Mouse (Mus musculus) intestine, embryonic 14.5 days (tissue): Measurements from ENCODE around the gene Olfr872. TPM values are rescaled to one million over a fixed set of nuclear protein-coding genes. Genes with fewer than 3 reads are reported as not detected.

ENCODE experiments used
- ATAC-seq: fragments of 200-750 bp; cut with Nextera tagmentation; replicated peaks from 2 replicates; pipeline ENCODE4 v1.8.0; 2017; ENCODE audit warnings: low read depth, moderate number of reproducible peaks, moderate TSS enrichment, moderate library complexity; ENCODE audit not compliant: low FRiP score, low TSS enrichment
- DNase-seq: peaks from one replicate; pipeline ENCODE4 v3.0.0-alpha.2; 2018; ENCODE audit warnings: low spot score
- H3K27ac ChIP-seq: fragments of 300-500 bp; sonication (generic); 2 replicates; pipeline ENCODE4 v1.5.1; 2014; ENCODE audit warnings: low read depth, mild to moderate bottlenecking, control low read depth
- H3K27me3 ChIP-seq: fragments of 300-500 bp; sonication (generic); replicated peaks from 2 replicates; pipeline ENCODE4 v1.6.1; 2014; ENCODE audit warnings: low read length, control low read depth; ENCODE audit not compliant: control insufficient read depth, insufficient read depth
- H3K36me3 ChIP-seq: fragments of 300-500 bp; sonication (generic); 2 replicates; pipeline ENCODE4 v1.6.1; 2014; ENCODE audit warnings: low read length, control low read depth; ENCODE audit not compliant: control insufficient read depth, insufficient read depth
- H3K4me1 ChIP-seq: fragments of 300-500 bp; sonication (generic); replicated peaks from 2 replicates; pipeline ENCODE4 v1.6.1; 2014; ENCODE audit warnings: low read length, control low read depth, mixed read lengths; ENCODE audit not compliant: control insufficient read depth, insufficient read depth
- H3K4me2 ChIP-seq: fragments of 300-500 bp; sonication (generic); 2 replicates; pipeline ENCODE4 v1.6.1; 2014; ENCODE audit warnings: low read length
- H3K4me3 ChIP-seq: fragments of 300-500 bp; sonication (generic); 2 replicates; pipeline ENCODE4 v1.5.1; 2014; ENCODE audit warnings: low read depth, low read length, control low read depth, mixed read lengths
- H3K9ac ChIP-seq: fragments of 300-500 bp; sonication (generic); 2 replicates; pipeline ENCODE4 v1.6.1; 2014; ENCODE audit warnings: mild to moderate bottlenecking, low read length
- H3K9me3 ChIP-seq: fragments of 300-500 bp; sonication (generic); 2 replicates; pipeline ENCODE4 v1.6.1; 2016; ENCODE audit warnings: low read length, control low read depth; ENCODE audit not compliant: control insufficient read depth
- WGBS: fragments of 180-500 bp; shearing (Covaris S2); extraction: QIAGEN DNeasy Blood & Tissue Kit; methylation state at CpG from one replicate; pipeline ENCODE4 v1.1.7; 2014; 5-methylcytosine and 5-hydroxymethylcytosine counted together
- polyA plus RNA-seq: library from polyadenylated mRNA; unstranded; fragments of >200 nt; fragmentation: Nextera tagmentation; extraction: Ambion mirVana; gene quantifications from 2 replicates; pipeline ENCODE4 v1.2.1, GENCODE M21; 2014

The Olfr872 gene
- polyA plus RNA-seq, 1 experiment from 2014 or later = not detected

- DNase-seq = no peak
- Histone ChIP-seq H3K4me2 (no peak within 1 kb of the TSS), H3K9me3 (no peaks in the 10 kb centered on the region), H3K4me1 (no peaks in the 10 kb centered on the region), H3K27ac (no peak within 1 kb of the TSS), H3K4me3 (no peak within 1 kb of the TSS), H3K9ac (no peak within 1 kb of the TSS), H3K36me3 (no peaks in the 10 kb centered on the region), H3K27me3 (no peaks in the 10 kb centered on the region)
- no peak for ATAC-seq
- WGBS = 73% methylated on average over 1 of the region's 1 CpGs
Measured at GRCm38 (mm10) chr9:20298232-20298631, 61.3 kb downstream of the Olfr872 start, which contains the start of gene Olfr873. Gene Olfr873 (plus strand): TSS chr9:20298532.

Other genes with a start within 250 kb of the Olfr872 start
- not detected in 2 replicates for gene Olfr866, start 209.1 kb upstream of the Olfr872 start, polyA plus RNA-seq
- gene Olfr867, start 179.6 kb upstream of the Olfr872 start, polyA plus RNA-seq = not detected in 2 replicates
- not detected in 2 replicates for gene Olfr868, start 138.5 kb upstream of the Olfr872 start, polyA plus RNA-seq
- gene Olfr869, start 108.1 kb upstream of the Olfr872 start, polyA plus RNA-seq = not detected in 2 replicates
- not detected in 2 replicates for gene Olfr870, start 63.1 kb upstream of the Olfr872 start, polyA plus RNA-seq
- gene Olfr871, start 24.9 kb upstream of the Olfr872 start, polyA plus RNA-seq = not detected in 2 replicates
- not detected in 2 replicates for gene Olfr39, start 45.2 kb downstream of the Olfr872 start, polyA plus RNA-seq
- gene Olfr873, start 61.4 kb downstream of the Olfr872 start, polyA plus RNA-seq = not detected in 2 replicates
- 0.08 and 0.11 TPM in 2 replicates for gene Olfr18, start 99.0 kb downstream of the Olfr872 start, polyA plus RNA-seq
- gene Zfp560, start 148.1 kb downstream of the Olfr872 start, polyA plus RNA-seq = 35.1 and 37.5 TPM in 2 replicates
- 24.5 and 24.7 TPM in 2 replicates for gene Zfp26, start 223.0 kb downstream of the Olfr872 start, polyA plus RNA-seq